Mouse (Mus musculus): Measurements from ENCODE around the gene Tldc2.

- no peak for TF ChIP-seq CTCF (IDR thresholded peaks at IDR 0.05; ENCODE audit: low read depth)
- TF ChIP-seq EP300 (IDR thresholded peaks at IDR 0.05; ENCODE audit: low read depth) = no peak
Measured at GRCm38 (mm10) chr2:157049831-157050243, 37.0 kb upstream of the Tldc2 start.
